Mouse (Mus musculus): ENCODE measurements around the gene Rec8. TPM values are rescaled to one million over a fixed set of nuclear protein-coding genes. Genes with fewer than 3 reads are reported as not detected.
A peak's percentile ranks its signal among the peaks of the same experiment; 100 is the strongest.

The Rec8 gene
- total and polyA plus RNA-seq, 3 experiments: not detected

DNA sequence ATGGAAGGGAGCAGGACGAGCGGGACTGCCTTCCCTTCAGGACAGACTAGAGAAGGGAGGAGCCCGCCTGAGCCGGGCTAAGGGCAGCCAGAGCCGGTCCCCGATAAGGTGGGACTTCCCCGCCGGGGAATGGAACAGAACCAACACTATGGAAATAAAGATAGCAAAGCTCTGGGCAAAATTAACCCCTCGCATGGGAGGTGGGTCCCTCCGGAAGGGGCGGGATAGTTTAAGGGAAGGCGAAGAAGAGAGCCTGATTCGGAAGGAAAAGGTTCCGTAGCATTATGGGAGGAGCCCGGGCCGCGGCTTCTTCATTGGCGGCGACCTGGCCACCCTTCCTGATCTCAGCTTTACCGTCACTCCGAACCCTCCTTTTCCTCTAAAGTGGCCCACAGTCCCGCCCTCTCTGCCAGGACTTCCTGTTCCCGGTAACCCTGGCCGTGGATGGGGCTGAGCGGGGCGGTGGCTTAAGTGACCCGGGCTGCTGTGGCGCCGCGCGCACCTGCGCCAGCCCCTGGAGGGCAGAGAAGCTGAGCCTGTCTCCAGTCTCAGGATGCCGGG, 26.4 kb upstream of the Rec8 start, which contains the start of gene Rnf31 (continued):
- TF ChIP-seq TBP (conservative IDR thresholded peaks at IDR 0.05; ENCODE audit: low read depth, low read length): no peak

DNA sequence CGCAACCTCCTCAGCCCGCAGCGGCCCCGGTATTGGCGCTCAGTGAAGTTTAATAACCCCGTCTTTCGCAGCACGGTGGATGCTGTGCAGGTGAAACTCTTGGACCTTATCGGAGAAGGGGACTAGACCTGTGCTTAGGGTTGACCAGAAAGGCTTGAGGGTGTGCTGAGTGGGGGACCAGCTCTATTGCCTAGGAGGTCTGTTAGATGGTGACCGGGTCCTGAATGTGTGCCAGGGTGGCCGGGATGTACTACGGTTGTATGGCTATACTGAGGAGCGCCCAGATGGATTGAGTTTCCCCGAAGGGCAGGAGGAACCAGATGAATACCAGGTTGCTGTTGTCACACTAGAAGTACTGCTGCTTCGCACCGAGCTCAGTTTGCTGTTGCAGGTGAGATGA, 25.6 kb upstream of the Rec8 start:
- Histone ChIP-seq H3K4me3 (replicated peaks in 1 of 3; ENCODE audit: low read depth in 2 of 3, low read length in 2 of 3, poor library complexity in 1 of 3) (peak overlapping the region; percentile 79 to 94 (median 91)), H3K9me3 (replicated peaks; ENCODE audit: low read length) (no peaks in the 10 kb centered on the region), H3K27me3 (replicated peaks) (no peaks in the 10 kb centered on the region), H3K9ac (ENCODE audit: insufficient read depth, low read depth) (peak overlapping the region; percentile 74), H3K4me1 (ENCODE audit: control insufficient read depth in 1 of 2, insufficient read depth in 2 of 2) (peaks cover 0 to 38% of the 10 kb centered on the region in 2 experiments; a peak in 3 of 4 replicates), H3K4me2 (ENCODE audit: insufficient read depth, low read depth, poor library complexity, severe bottlenecking) (peak overlapping the region; percentile 81), H3K79me2 (replicated peaks; ENCODE audit: control insufficient read depth, extremely low read depth, insufficient read depth, poor library complexity, severe bottlenecking) (peaks cover 35% of the 10 kb centered on the region), H3K36me3 (replicated peaks in 1 of 2; ENCODE audit: control insufficient read depth in 1 of 2, insufficient read depth in 1 of 2, low read length in 1 of 2) (peaks cover 47 to 62% of the 10 kb centered on the region in 2 experiments), H3K27ac (ENCODE audit: insufficient read depth, low read depth) (no peak overlapping the region)
- dilution Hi-C loops (cut with MboI; ENCODE audit: extremely low pct_ligation_motif_present, extremely low pct_unique_long_range_greater_than_20kb, low sequenced_read_pairs) (no loop called here), in situ Hi-C loops (cut with MboI; ENCODE audit: low pct_ligation_motif_present, low pct_unique_long_range_greater_than_20kb, low sequenced_read_pairs) (no loop called here)
- no peak for DNase-seq (ENCODE audit: extremely low read depth)
- TF ChIP-seq SIN3A (IDR thresholded peaks at IDR 0.05; ENCODE audit: low read length): no peak
- no peak for TF ChIP-seq BHLHE40 (IDR thresholded peaks at IDR 0.05; ENCODE audit: low read depth, low read length)
- no peak for TF ChIP-seq E2F4 (IDR thresholded peaks at IDR 0.05; ENCODE audit: insufficient replicate concordance, low read depth, low read length)
- no peak for TF ChIP-seq RCOR1 (conservative IDR thresholded peaks at IDR 0.05; ENCODE audit: low read depth, low read length)
- no peak for TF ChIP-seq POLR2AphosphoS2 (IDR thresholded peaks at IDR 0.05; ENCODE audit: low read depth, low read length)
- no peak for TF ChIP-seq ZNF384 (IDR thresholded peaks at IDR 0.05; ENCODE audit: low read depth, low read length)
- no peak for TF ChIP-seq HCFC1 (IDR thresholded peaks at IDR 0.05; ENCODE audit: low read depth, low read length)
- no peak for TF ChIP-seq RAD21 (IDR thresholded peaks at IDR 0.05; ENCODE audit: low read depth, low read length)
- no peak for TF ChIP-seq MXI1 (IDR thresholded peaks at IDR 0.05; ENCODE audit: low read depth, low read length)
- no peak for TF ChIP-seq TBP (conservative IDR thresholded peaks at IDR 0.05; ENCODE audit: low read depth, low read length)
- TF ChIP-seq ELF1 (IDR thresholded peaks at IDR 0.05; ENCODE audit: low read depth, low read length): no peak
- TF ChIP-seq ZC3H11A (IDR thresholded peaks at IDR 0.05; ENCODE audit: low read depth, low read length): no peak
- no peak for TF ChIP-seq GABPA (IDR thresholded peaks at IDR 0.05; ENCODE audit: insufficient replicate concordance, low read depth, low read length)
- TF ChIP-seq UBTF (IDR thresholded peaks at IDR 0.05; ENCODE audit: low read depth, low read length): no peak
- TF ChIP-seq PAX5 (IDR thresholded peaks at IDR 0.05; ENCODE audit: low read length): no peak
- TF ChIP-seq NRF1 (IDR thresholded peaks at IDR 0.05; ENCODE audit: low read depth, low read length): no peak
- no peak for TF ChIP-seq IRF4 (IDR thresholded peaks at IDR 0.05; ENCODE audit: low read depth, low read length)
- TF ChIP-seq TCF12 (IDR thresholded peaks at IDR 0.05; ENCODE audit: low read depth, low read length): no peak
- no peak for TF ChIP-seq CHD2 (IDR thresholded peaks at IDR 0.05; ENCODE audit: low read length)
- no peak for TF ChIP-seq ZKSCAN1 (IDR thresholded peaks at IDR 0.05; ENCODE audit: borderline replicate concordance, low read depth, low read length)

Measured in CH12.LX (cell line).